Mouse (Mus musculus) MEL (cell line): ENCODE results near the gene Gm20458. TPM values are rescaled to one million over a fixed set of nuclear protein-coding genes. Genes with fewer than 3 reads are reported as not detected.

Source experiments
- DNase-seq: peaks from one replicate; pipeline ENCODE4 v3.0.0; 2011; ENCODE audit warnings: low read depth, low spot score
- H3K27ac ChIP-seq: 2 replicates; pipeline ENCODE4 v1.5.1; 2012; ENCODE audit warnings: low read depth, mild to moderate bottlenecking, control low read depth, low read length, moderate library complexity; ENCODE audit not compliant: control insufficient read depth
- H3K27me3 ChIP-seq, 2 experiments: fragments of 150-350 bp in 1 of 2; sonication (generic) in 1 of 2; 2 replicates each; pipeline ENCODE4 v1.6.1; 2012; ENCODE audit warnings: low read length in 2 of 2, mild to moderate bottlenecking in 2 of 2, improper control_type of control experiment in 1 of 2, moderate library complexity in 1 of 2; ENCODE audit not compliant: insufficient read depth in 2 of 2, control insufficient read depth in 1 of 2
- H3K36me3 ChIP-seq, 2 experiments: 2 replicates each; pipeline ENCODE4 v1.6.1; 2012 to 2014; ENCODE audit warnings: low read length in 2 of 2, improper control_type of control experiment in 1 of 2, inconsistent platforms in 1 of 2, mild to moderate bottlenecking in 1 of 2; ENCODE audit not compliant: insufficient read depth in 2 of 2, control insufficient read depth in 1 of 2
- H3K4me1 ChIP-seq, 2 experiments: fragments of 150-350 bp in 1 of 2; sonication (generic) in 1 of 2; 2 replicates each; pipeline ENCODE4 v1.6.1; 2012; ENCODE audit warnings: low read length in 2 of 2, improper control_type of control experiment in 1 of 2, mild to moderate bottlenecking in 1 of 2; ENCODE audit not compliant: insufficient read depth in 2 of 2, control insufficient read depth in 1 of 2
- H3K4me3 ChIP-seq, 2 experiments: fragments of 150-350 bp in 1 of 2; sonication (generic) in 1 of 2; 2 replicates each; pipeline ENCODE4 v1.5.1; 2012; ENCODE audit warnings: low read depth in 2 of 2, low read length in 2 of 2, mild to moderate bottlenecking in 2 of 2, moderate library complexity in 2 of 2, control low read depth in 1 of 2, improper control_type of control experiment in 1 of 2; ENCODE audit not compliant: control insufficient read depth in 1 of 2, insufficient read depth in 1 of 2
- H3K79me2 ChIP-seq: 2 replicates; pipeline ENCODE4 v1.6.1; 2012; ENCODE audit warnings: mild to moderate bottlenecking, low read length, moderate library complexity; ENCODE audit not compliant: control insufficient read depth, poor library complexity, insufficient read depth
- H3K9ac ChIP-seq: 2 replicates; pipeline ENCODE4 v1.6.1; 2012; ENCODE audit warnings: low read depth, mild to moderate bottlenecking, control low read depth, low read length, moderate library complexity; ENCODE audit not compliant: control insufficient read depth, poor library complexity, severe bottlenecking
- H3K9me3 ChIP-seq: fragments of 150-350 bp; sonication (generic); replicated peaks from 2 replicates; pipeline ENCODE4 v1.6.1; 2012; ENCODE audit warnings: mild to moderate bottlenecking, low read length, improper control_type of control experiment, moderate library complexity; ENCODE audit not compliant: insufficient read depth
- CHD1 ChIP-seq: IDR thresholded peaks from 2 replicates; pipeline ENCODE4 v1.6.1; 2012; ENCODE audit warnings: low read depth, mild to moderate bottlenecking, inconsistent platforms, low read length, improper control_type of control experiment
- EP300 ChIP-seq, 2 experiments: IDR thresholded peaks; 2 replicates each; pipeline ENCODE4 v1.6.1; 2011; ENCODE audit warnings: improper control_type of control experiment in 2 of 2, low read length in 2 of 2, low read depth in 1 of 2, mild to moderate bottlenecking in 1 of 2
- GATA1 ChIP-seq: IDR thresholded peaks from 2 replicates; pipeline ENCODE4 v1.6.1; 2011; ENCODE audit warnings: low read depth, low read length, improper control_type of control experiment
- MAZ ChIP-seq: IDR thresholded peaks from 2 replicates; pipeline ENCODE4 v1.6.1; 2012; ENCODE audit warnings: low read depth, mild to moderate bottlenecking, inconsistent platforms, low read length, improper control_type of control experiment
- MEF2A ChIP-seq: IDR thresholded peaks from 2 replicates; pipeline ENCODE4 v1.6.1; 2014; ENCODE audit warnings: low read depth, mild to moderate bottlenecking, inconsistent platforms, low read length, improper control_type of control experiment; ENCODE audit not compliant: poor library complexity, insufficient replicate concordance, severe bottlenecking; ENCODE audit errors: extremely low read depth
- MXI1 ChIP-seq: IDR thresholded peaks from 2 replicates; pipeline ENCODE4 v1.6.1; 2011; ENCODE audit warnings: mild to moderate bottlenecking, low read depth, low read length, improper control_type of control experiment
- MYB ChIP-seq: IDR thresholded peaks from 2 replicates; pipeline ENCODE4 v1.6.1; 2011; ENCODE audit warnings: mild to moderate bottlenecking, low read depth, low read length, improper control_type of control experiment
- NRF1 ChIP-seq: IDR thresholded peaks from 2 replicates; pipeline ENCODE4 v1.6.1; 2014; ENCODE audit warnings: low read depth, mild to moderate bottlenecking, inconsistent platforms, low read length, improper control_type of control experiment, moderate library complexity; ENCODE audit not compliant: poor library complexity, insufficient read depth, severe bottlenecking
- POLR2AphosphoS5 ChIP-seq: IDR thresholded peaks from 2 replicates; pipeline ENCODE4 v1.6.1; 2012; ENCODE audit warnings: low read depth, borderline replicate concordance, mild to moderate bottlenecking, inconsistent platforms, low read length, moderate library complexity, mixed read lengths
- RCOR1 ChIP-seq: IDR thresholded peaks from 2 replicates; pipeline ENCODE4 v1.6.1; 2012; ENCODE audit warnings: low read depth, mild to moderate bottlenecking, inconsistent platforms, low read length, improper control_type of control experiment
- SIN3A ChIP-seq: IDR thresholded peaks from 2 replicates; pipeline ENCODE4 v1.6.1; 2012; ENCODE audit warnings: low read length, improper control_type of control experiment, inconsistent platforms
- SMC3 ChIP-seq: IDR thresholded peaks from 2 replicates; pipeline ENCODE4 v1.6.1; 2011; ENCODE audit warnings: low read depth, low read length, improper control_type of control experiment
- TCF12 ChIP-seq: IDR thresholded peaks from 2 replicates; pipeline ENCODE4 v1.6.1; 2014; ENCODE audit warnings: low read depth, mild to moderate bottlenecking, inconsistent platforms, low read length, improper control_type of control experiment, moderate library complexity
- UBTF ChIP-seq: IDR thresholded peaks from 2 replicates; pipeline ENCODE4 v1.6.1; 2012; ENCODE audit warnings: low read depth, mild to moderate bottlenecking, inconsistent platforms, low read length, improper control_type of control experiment, moderate library complexity, borderline replicate concordance; ENCODE audit not compliant: insufficient read depth
- USF1 ChIP-seq: IDR thresholded peaks from 2 replicates; pipeline ENCODE4 v1.6.1; 2014; ENCODE audit warnings: low read depth, mild to moderate bottlenecking, inconsistent platforms, low read length, improper control_type of control experiment, moderate library complexity
- ZC3H11A ChIP-seq: IDR thresholded peaks from 2 replicates; pipeline ENCODE4 v1.6.1; 2012; ENCODE audit warnings: low read depth, mild to moderate bottlenecking, inconsistent platforms, low read length, improper control_type of control experiment
- ZKSCAN1 ChIP-seq: IDR thresholded peaks from 2 replicates; pipeline ENCODE4 v1.6.1; 2012; ENCODE audit warnings: low read depth, mild to moderate bottlenecking, inconsistent platforms, low read length, improper control_type of control experiment, moderate library complexity
- ZMIZ1 ChIP-seq: IDR thresholded peaks from 2 replicates; pipeline ENCODE4 v1.6.1; 2012; ENCODE audit warnings: low read depth, mild to moderate bottlenecking, inconsistent platforms, low read length, improper control_type of control experiment, moderate library complexity
- ZNF384 ChIP-seq: IDR thresholded peaks from 2 replicates; pipeline ENCODE4 v1.6.1; 2012; ENCODE audit warnings: low read depth, mild to moderate bottlenecking, inconsistent platforms, low read length, improper control_type of control experiment
- polyA plus RNA-seq, 2 experiments: library from polyadenylated mRNA; stranded (reverse) in 1 of 2; unstranded in 1 of 2; fragments of >175 nt in 1 of 2; fragments of >200 nt in 1 of 2; gene quantifications; 2 replicates each; pipeline versions ENCODE4 v1.2.1 to v1.2.4; 2012; ENCODE audit warnings: low replicate concordance in 2 of 2, low read depth in 1 of 2; ENCODE audit not compliant: insufficient read length in 2 of 2, insufficient read depth in 1 of 2, missing spikeins in 1 of 2
- total RNA-seq: library from RNA; depleted of rRNA; stranded (reverse); fragments of 300-350 nt; gene quantifications from 2 replicates; pipeline ENCODE4 v1.2.3, GENCODE M21; 2012

The Gm20458 gene
- total and polyA plus RNA-seq, 3 experiments, result 1.0 to 19.2 TPM; not detected in 1

- no peak for DNase-seq
- Histone ChIP-seq H3K79me2 (no peaks in the 10 kb centered on the region), H3K27ac (no peak overlapping the region), H3K9ac (no peak overlapping the region)
- TF ChIP-seq ZKSCAN1 (no peak), MEF2A (no peak), MAZ (no peak), POLR2AphosphoS5 (no peak)
- TF ChIP-seq, all 39 proteins: peak for 0
- Histone ChIP-seq H3K9me3 (no peaks in the 10 kb centered on the region), H3K27me3 (peaks cover 8 to 13% of the 10 kb centered on the region in 2 experiments), H3K4me3 (no peak overlapping the region), H3K4me1 (no peaks in the 10 kb centered on the region), H3K36me3 (no peaks in the 10 kb centered on the region)
Measured at GRCm38 (mm10) chr2:164455421-164456190, 5.2 kb upstream of the Gm20458 start.

GRCm38 (mm10) chr2:164456413-164456812 is 4.4 kb upstream of the Gm20458 start:
- TF ChIP-seq ZNF384, result no peak
- no peak for TF ChIP-seq MAZ
- TF ChIP-seq UBTF, result no peak
- TF ChIP-seq ZC3H11A, result no peak
- TF ChIP-seq ZMIZ1, result no peak
- no peak for TF ChIP-seq EP300 (IDR thresholded peaks at IDR 0.05; ENCODE audit: low read depth in 1 of 2, low read length in 2 of 2)
- TF ChIP-seq USF1, result no peak
- TF ChIP-seq ZKSCAN1, result no peak
- no peak for TF ChIP-seq SIN3A
- TF ChIP-seq TCF12, result no peak
- no peak for TF ChIP-seq GATA1
- TF ChIP-seq NRF1, result no peak
- TF ChIP-seq MYB, result no peak
- TF ChIP-seq MXI1, result no peak
- no peak for TF ChIP-seq SMC3
- no peak for TF ChIP-seq CHD1
- TF ChIP-seq RCOR1, result no peak
- TF ChIP-seq, all 39 proteins: peak for 0
- no peak for DNase-seq
- H3K79me2 ChIP-seq, result peaks cover 6% of the 10 kb centered on the region
- no peak overlapping the region for H3K4me3 ChIP-seq
- peaks cover 7 to 13% of the 10 kb centered on the region in 2 experiments; a peak in 3 of 4 replicates for H3K27me3 ChIP-seq
- H3K9me3 ChIP-seq, result no peaks in the 10 kb centered on the region
- H3K36me3 ChIP-seq, result no peaks in the 10 kb centered on the region
- no peaks in the 10 kb centered on the region for H3K4me1 ChIP-seq
- no peak overlapping the region for H3K27ac ChIP-seq
- H3K9ac ChIP-seq, result no peak overlapping the region
